Mouse (Mus musculus) gastrocnemius, postnatal 14 days (tissue): ENCODE measurements around the gene Spag5. TPM values are rescaled to one million over a fixed set of nuclear protein-coding genes. Genes with fewer than 3 reads are reported as not detected.

Source experiments
- DNase-seq: peaks from one replicate; pipeline ENCODE4 v3.0.0; 2021; ENCODE audit warnings: mixed read lengths
- intact Hi-C: fragments of 180-260 bp; cut with DNase I; formaldehyde crosslinking; loops from one replicate; pipeline ENCODE4 v1.15.1; 2025; ENCODE audit warnings: low total_unique reads
- total RNA-seq, 2 experiments: library from RNA; stranded (reverse); gene quantifications; 2 replicates each; pipeline ENCODE4 v1.2.3; 2021

The Spag5 gene
- total RNA-seq, 2 experiments from 2014 or later: 5.3 TPM

GRCm38 (mm10) chr11:78347070-78347754, 45.9 kb downstream of the Spag5 start:
- intact Hi-C loops: loop anchor here (5.0 kb wide), 1 partner anchor 80 kb away; no protein-coding TSS in a partner anchor
- DNase-seq: peak; percentile 67

- intact Hi-C loops: loop anchor here (5.0 kb wide), 1 partner anchor 81 kb away; no protein-coding TSS in a partner anchor
Measured at GRCm38 (mm10) chr11:78347908-78348307, 46.6 kb downstream of the Spag5 start.

GRCm38 (mm10) chr11:78348474-78348873, 47.1 kb downstream of the Spag5 start:
- no peak for DNase-seq
- intact Hi-C loops: loop anchor here (5.0 kb wide), 1 partner anchor 81 kb away; no protein-coding TSS in a partner anchor

More at GRCm38 (mm10) chr11:78347908-78348307, 46.6 kb downstream of the Spag5 start:
- DNase-seq: no peak

GRCm38 (mm10) chr11:78349441-78350358, 48.4 kb downstream of the Spag5 start:
- intact Hi-C loops: loop anchor here (5.0 kb wide), 1 partner anchor 82 kb away; no protein-coding TSS in a partner anchor
- no peak for DNase-seq

- no peak for DNase-seq
- intact Hi-C loops: no loop called here
Measured at GRCm38 (mm10) chr11:78353081-78353480, 51.8 kb downstream of the Spag5 start.

GRCm38 (mm10) chr11:78354905-78355304, 53.6 kb downstream of the Spag5 start:
- DNase-seq: no peak
- intact Hi-C loops: no loop called here

GRCm38 (mm10) chr11:78355471-78356238, 54.3 kb downstream of the Spag5 start:
- intact Hi-C loops: no loop called here
- peak; percentile 67 for DNase-seq

GRCm38 (mm10) chr11:78358330-78359007, 57.1 kb downstream of the Spag5 start:
- DNase-seq: no peak
- intact Hi-C loops: no loop called here

GRCm38 (mm10) chr11:78360125-78360788, 58.9 kb downstream of the Spag5 start:
- peak; percentile 70 for DNase-seq
- intact Hi-C loops: loop anchor here (2.0 kb wide), 1 partner anchor 35 kb away; no protein-coding TSS in a partner anchor

- DNase-seq: no peak
- intact Hi-C loops: loop anchor here (2.0 kb wide), 1 partner anchor 34 kb away; no protein-coding TSS in a partner anchor
Measured at GRCm38 (mm10) chr11:78360789-78361131, 59.4 kb downstream of the Spag5 start.

- DNase-seq: no peak
- intact Hi-C loops: no loop called here
Measured at GRCm38 (mm10) chr11:78363309-78364007, 62.1 kb downstream of the Spag5 start.

GRCm38 (mm10) chr11:78364103-78364502, 62.8 kb downstream of the Spag5 start:
- intact Hi-C loops: no loop called here
- no peak for DNase-seq

- DNase-seq: no peak
- intact Hi-C loops: no loop called here
Measured at GRCm38 (mm10) chr11:78367456-78368225, 66.3 kb downstream of the Spag5 start.

DNA sequence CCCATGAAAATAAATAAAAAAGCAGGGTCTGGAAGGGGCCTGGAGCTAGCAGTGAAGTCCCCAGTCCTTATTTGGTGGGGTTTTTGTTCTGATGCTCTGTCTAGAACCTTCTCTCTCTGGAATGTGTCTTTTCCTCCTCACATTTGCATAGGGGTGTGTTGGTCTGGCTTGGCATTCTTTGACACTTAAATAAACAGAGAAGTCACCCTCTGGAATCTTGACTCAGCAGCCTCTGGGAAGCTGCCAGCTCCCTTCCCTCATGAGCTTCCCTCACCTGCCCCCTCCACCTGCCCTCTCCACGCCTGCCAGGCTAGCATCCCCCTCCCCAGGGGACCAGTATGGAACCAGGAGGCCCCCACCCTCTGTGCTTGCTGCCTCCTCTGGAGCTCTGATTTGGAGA, 69.1 kb downstream of the Spag5 start:
- DNase-seq: no peak
- intact Hi-C loops: no loop called here

- intact Hi-C loops: no loop called here
- no peak for DNase-seq
Measured at GRCm38 (mm10) chr11:78371711-78372110, 70.4 kb downstream of the Spag5 start.
